Mouse (Mus musculus) thymus, adult 2 months (tissue): ENCODE data around the gene Hnrnpab.

ENCODE experiments used
- CTCF ChIP-seq: fragments of 200-500 bp; IDR thresholded peaks from 2 replicates; pipeline ENCODE4 v1.5.1; 2012; ENCODE audit warnings: mild to moderate bottlenecking, control low read depth, low read length, moderate library complexity, borderline replicate concordance; ENCODE audit not compliant: control insufficient read depth, poor library complexity, insufficient read depth; ENCODE audit errors: extremely low read depth
- POLR2A ChIP-seq: fragments of 200-500 bp; IDR thresholded peaks from 2 replicates; pipeline ENCODE4 v1.6.1; 2012; ENCODE audit warnings: mild to moderate bottlenecking, low read length, control low read depth, moderate library complexity; ENCODE audit not compliant: control insufficient read depth, poor library complexity, insufficient read depth; ENCODE audit errors: extremely low read depth

DNA sequence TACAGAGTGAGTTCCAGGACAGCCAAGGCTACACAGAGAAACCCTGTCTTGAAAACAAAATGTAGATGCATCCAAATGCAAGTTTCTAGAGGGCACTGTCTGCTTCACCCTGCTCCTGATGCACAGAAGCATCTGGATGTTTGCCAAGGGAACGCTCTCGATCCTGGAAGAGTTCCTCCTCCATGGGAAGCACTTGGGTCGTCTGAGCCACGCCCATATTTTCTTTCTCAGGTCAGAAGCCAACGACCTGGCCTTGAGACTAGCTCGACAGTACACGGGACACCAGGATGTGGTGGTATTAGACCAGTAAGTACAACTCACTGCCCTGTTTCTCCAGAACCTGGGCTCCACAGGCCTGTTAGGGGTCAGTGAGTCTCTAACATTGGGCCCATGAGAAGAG lies 15.5 kb downstream of the Hnrnpab start:
- TF ChIP-seq POLR2A (no peak), CTCF (no peak)
